In genomic region chr4:152398926-152399325, GRCm38 (mm10) we compare ENCODE assay signal across 24 mouse cellular contexts.
DNase-seq lines count a peak whose midpoint lies in the region; ATAC-seq lines count a peak whose summit lies in the region.
"Had no signal": no experiment of that assay in that cellular context is flagged by ENCODE, and none has a peak within 500 bp of the region (broad histone marks: within the 10 kb centered on the region; RNA-seq: fewer than 3 reads in every experiment).

No protein-coding gene starts in this region.

- DNase-seq in brain, adult 2 months (ENCODE audit: low read depth, low spot score) = peak; percentile 78
- DNase-seq in cerebellum, adult 8-10 months = peak; percentile 57
- DNase-seq in cerebellum, postnatal 25 days = peak; percentile 74 to 85
- no peak for DNase-seq in thymus, postnatal 0 days (ENCODE audit: low spot score)
- DNase-seq: adrenal gland, postnatal 36 days; B cell, adult 2 months; gastrocnemius, adult 2 months; gastrocnemius, postnatal 36 days; heart, adult 2 months; heart, postnatal 4 days; kidney, adult 18-20 months; kidney, postnatal 25 days; layer of hippocampus, postnatal 36 days; liver; lung, adult 2 months; lung, postnatal 10 days; midbrain, embryonic 14.5 days; right cerebral cortex, postnatal 4 days; thymus, adult 18-20 months; thymus, postnatal 4 days had no signal

- 0 out of 2 replicates have a peak, but pooled peaks have one; percentile 53 for ATAC-seq in cerebellum, adult (ENCODE audit: insufficient number of reproducible peaks, low FRiP score, low TSS enrichment)
- ATAC-seq in granulocyte monocyte progenitor cell, adult 5-6 weeks (replicated peaks; ENCODE audit: poor library complexity, severe bottlenecking) = no peak
- ATAC-seq: forebrain, embryonic 15.5 days; inflammation-experienced regulatory T-cells, adult 6 months had no signal
